In genomic region chr17:3448725-3449124, GRCm38 (mm10) we compare ENCODE assay signal across 8 mouse cellular contexts.
DNase-seq lines count a peak whose midpoint lies in the region.

No protein-coding gene starts in this region.

- DNase-seq in heart, adult 8-10 months (ENCODE audit: low spot score), result peak; percentile 32
- no peak for DNase-seq in heart, adult 11 months
- DNase-seq in MN1 (ENCODE audit: low spot score), result peak; percentile 75
- DNase-seq in cerebellum, postnatal 25 days, result peak; percentile 65 to 80
- DNase-seq in gastrocnemius, postnatal 36 days, result peak; percentile 29 to 42
- peak; percentile 62 to 82 for DNase-seq in layer of hippocampus, postnatal 14 days (ENCODE audit: low spot score in 2 of 2)
- peak; percentile 67 for DNase-seq in mesoderm, embryonic 11.5 days (ENCODE audit: low read depth, low spot score)
- peak; percentile 42 to 74 for DNase-seq in spleen, postnatal 10 days (ENCODE audit: low spot score in 2 of 2)

- intact Hi-C loops in gastrocnemius, postnatal 36 days (cut with DNase I), result loop anchor here (5.0 kb wide), 2 partner anchors 176 to 216 kb away; no protein-coding TSS in a partner anchor
